15 mouse cellular contexts compared by ENCODE assay signal in genomic region chr3:32727861-32728260, GRCm38 (mm10).
"Had no signal": no experiment of that assay in that cellular context is flagged by ENCODE, and none has a peak within 500 bp of the region (broad histone marks: within the 10 kb centered on the region; RNA-seq: fewer than 3 reads in every experiment).

No protein-coding gene starts in this region.

- H3K4me2 ChIP-seq: neural tube, embryonic 15.5 days; stomach, embryonic 15.5 days had no signal

- H3K4me3 ChIP-seq: neural tube, embryonic 15.5 days; stomach, embryonic 15.5 days had no signal

- H3K27ac ChIP-seq: neural tube, embryonic 15.5 days; stomach, embryonic 15.5 days; stomach, postnatal 0 days had no signal

- H3K27me3 ChIP-seq: neural tube, embryonic 15.5 days; stomach, embryonic 15.5 days had no signal

- H3K4me1 ChIP-seq: neural tube, embryonic 15.5 days; stomach, embryonic 15.5 days had no signal

- DNase-seq: retina, postnatal 1 day; right cerebral cortex, adult 18-20 months; right cerebral cortex, postnatal 14 days; right cerebral cortex, postnatal 25 days; right cerebral cortex, postnatal 4 days; spleen, adult 18-20 months; thymus, adult 18-20 months; thymus, adult 2 months; thymus, postnatal 14 days; thymus, postnatal 25 days; thymus, postnatal 36 days; thymus, postnatal 4 days had no signal

- H3K9me3 ChIP-seq: neural tube, embryonic 15.5 days; stomach, embryonic 15.5 days had no signal

- H3K9ac ChIP-seq: neural tube, embryonic 15.5 days; stomach, embryonic 15.5 days had no signal
